Mouse (Mus musculus) hindbrain, embryonic 12.5 days (tissue): ENCODE results near the gene Tubd1. TPM values are rescaled to one million over a fixed set of nuclear protein-coding genes. Genes with fewer than 3 reads are reported as not detected.

Experiments
- ATAC-seq: fragments of 200-750 bp; cut with Nextera tagmentation; 2 replicates; pipeline ENCODE4 v1.8.0; 2017; ENCODE audit warnings: moderate TSS enrichment; ENCODE audit not compliant: low FRiP score
- H3K27ac ChIP-seq: fragments of 300-500 bp; sonication (generic); 2 replicates; pipeline ENCODE4 v1.5.1; 2016; ENCODE audit warnings: mild to moderate bottlenecking
- H3K27me3 ChIP-seq: fragments of 300-500 bp; sonication (generic); 2 replicates; pipeline ENCODE4 v1.6.1; 2016; ENCODE audit warnings: mild to moderate bottlenecking
- H3K36me3 ChIP-seq: fragments of 300-500 bp; sonication (generic); 2 replicates; pipeline ENCODE4 v1.6.1; 2016; ENCODE audit warnings: mild to moderate bottlenecking
- H3K4me1 ChIP-seq: fragments of 300-500 bp; sonication (generic); 2 replicates; pipeline ENCODE4 v1.6.1; 2016
- H3K4me2 ChIP-seq: fragments of 300-500 bp; sonication (generic); replicated peaks from 2 replicates; pipeline ENCODE4 v1.6.1; 2016; ENCODE audit warnings: mild to moderate bottlenecking
- H3K4me3 ChIP-seq: fragments of 300-500 bp; sonication (generic); 2 replicates; pipeline ENCODE4 v1.5.1; 2016; ENCODE audit warnings: mild to moderate bottlenecking
- H3K9ac ChIP-seq: fragments of 300-500 bp; sonication (generic); 2 replicates; pipeline ENCODE4 v1.6.1; 2016; ENCODE audit warnings: mild to moderate bottlenecking, moderate library complexity
- H3K9me3 ChIP-seq: fragments of 300-500 bp; sonication (generic); replicated peaks from 2 replicates; pipeline ENCODE4 v1.6.1; 2016; ENCODE audit warnings: mild to moderate bottlenecking
- WGBS: fragments of 180-500 bp; shearing (Covaris S2); methylation state at CpG from one replicate; pipeline ENCODE4 v1.1.7; 2016; 5-methylcytosine and 5-hydroxymethylcytosine counted together
- polyA plus RNA-seq: library from polyadenylated mRNA; unstranded; fragments of >200 nt; fragmentation: Nextera tagmentation; extraction: Ambion mirVana; gene quantifications from 2 replicates; pipeline ENCODE4 v1.2.1, GENCODE M21; 2016

Tubd1 gene
- polyA plus RNA-seq, 1 experiment from 2014 or later = 9.7 TPM

GRCm38 (mm10) chr11:86596187-86596960 lies 51.6 kb downstream of the Tubd1 start:
- Histone ChIP-seq H3K4me1 (peaks cover 7% of the 10 kb centered on the region; the same call in 1 of the 2 replicates), H3K4me3 (no peak overlapping the region)
- 90% methylated on average over 7 of the region's 7 CpGs for WGBS

GRCm38 (mm10) chr11:86596976-86597375 lies 52.2 kb downstream of the Tubd1 start:
- H3K4me3 ChIP-seq = no peak overlapping the region
- 97% methylated on average over 3 of the region's 3 CpGs for WGBS

More at GRCm38 (mm10) chr11:86596187-86596960, 51.6 kb downstream of the Tubd1 start:
- Histone ChIP-seq H3K36me3 (no peaks in the 10 kb centered on the region), H3K27me3 (no peaks in the 10 kb centered on the region), H3K27ac (no peak overlapping the region), H3K9me3 (no peaks in the 10 kb centered on the region), H3K9ac (no peak overlapping the region), H3K4me2 (no peak overlapping the region)
- no peak for ATAC-seq

GRCm38 (mm10) chr11:86598154-86598553 lies 53.4 kb downstream of the Tubd1 start:
- no peaks in the 10 kb centered on the region for H3K27me3 ChIP-seq
- H3K9ac ChIP-seq = no peak overlapping the region
- WGBS = 88% methylated on average over 5 of the region's 5 CpGs
- no peak overlapping the region for H3K27ac ChIP-seq
- no peaks in the 10 kb centered on the region for H3K9me3 ChIP-seq
- no peak for ATAC-seq
- peaks cover 5% of the 10 kb centered on the region; the same call in 1 of the 2 replicates for H3K4me1 ChIP-seq
- H3K36me3 ChIP-seq = no peaks in the 10 kb centered on the region
- H3K4me3 ChIP-seq = no peak overlapping the region
- no peak overlapping the region for H3K4me2 ChIP-seq

More at GRCm38 (mm10) chr11:86596976-86597375, 52.2 kb downstream of the Tubd1 start:
- Histone ChIP-seq H3K36me3 (no peaks in the 10 kb centered on the region), H3K9me3 (no peaks in the 10 kb centered on the region), H3K9ac (no peak overlapping the region), H3K27ac (no peak overlapping the region), H3K4me1 (peaks cover 7% of the 10 kb centered on the region; the same call in 1 of the 2 replicates), H3K27me3 (no peaks in the 10 kb centered on the region), H3K4me2 (no peak overlapping the region)
- no peak for ATAC-seq

GRCm38 (mm10) chr11:86598572-86598971 lies 53.8 kb downstream of the Tubd1 start:
- Histone ChIP-seq H3K9me3 (no peaks in the 10 kb centered on the region), H3K4me3 (no peak overlapping the region), H3K27ac (no peak overlapping the region), H3K4me2 (no peak overlapping the region), H3K4me1 (0 out of 2 replicates have a peak, but pooled peaks cover 3% of the 10 kb centered on the region), H3K36me3 (no peaks in the 10 kb centered on the region), H3K27me3 (no peaks in the 10 kb centered on the region), H3K9ac (no peak overlapping the region)
- no peak for ATAC-seq
- 96% methylated on average over 1 of the region's 1 CpGs for WGBS

- Histone ChIP-seq H3K36me3 (no peaks in the 10 kb centered on the region), H3K27me3 (no peaks in the 10 kb centered on the region), H3K9me3 (no peaks in the 10 kb centered on the region), H3K4me3 (no peak overlapping the region), H3K9ac (no peak overlapping the region), H3K4me2 (no peak overlapping the region), H3K4me1 (no peaks in the 10 kb centered on the region), H3K27ac (no peak overlapping the region)
- WGBS = 83% methylated on average over 4 of the region's 4 CpGs
- ATAC-seq = no peak
These were observed 54.8 kb downstream of the Tubd1 start for GRCm38 (mm10) chr11:86599378-86600208.

- H3K9ac ChIP-seq = no peak overlapping the region
- H3K36me3 ChIP-seq = no peaks in the 10 kb centered on the region
- no peak for ATAC-seq
- no peak overlapping the region for H3K4me3 ChIP-seq
- no peaks in the 10 kb centered on the region for H3K9me3 ChIP-seq
- H3K4me2 ChIP-seq = no peak overlapping the region
- WGBS = 92% methylated on average over 7 of the region's 7 CpGs
- H3K4me1 ChIP-seq = no peaks in the 10 kb centered on the region
- no peaks in the 10 kb centered on the region for H3K27me3 ChIP-seq
- no peak overlapping the region for H3K27ac ChIP-seq
These were observed 55.4 kb downstream of the Tubd1 start for GRCm38 (mm10) chr11:86600209-86600557.

- 59% methylated on average over 3 of the region's 3 CpGs for WGBS
- no peak overlapping the region for H3K27ac ChIP-seq
- no peak overlapping the region for H3K9ac ChIP-seq
- H3K27me3 ChIP-seq = no peaks in the 10 kb centered on the region
- ATAC-seq = no peak
- H3K4me3 ChIP-seq = no peak overlapping the region
- H3K4me1 ChIP-seq = no peaks in the 10 kb centered on the region
- peaks cover 12% of the 10 kb centered on the region for H3K36me3 ChIP-seq
- H3K9me3 ChIP-seq = no peaks in the 10 kb centered on the region
- no peak overlapping the region for H3K4me2 ChIP-seq
These were observed 57.3 kb downstream of the Tubd1 start for GRCm38 (mm10) chr11:86602116-86602515.

GRCm38 (mm10) chr11:86603719-86604118 lies 58.9 kb downstream of the Tubd1 start:
- Histone ChIP-seq H3K9me3 (no peaks in the 10 kb centered on the region), H3K27ac (no peak overlapping the region), H3K27me3 (no peaks in the 10 kb centered on the region), H3K9ac (no peak overlapping the region), H3K4me3 (no peak overlapping the region), H3K4me2 (no peak overlapping the region), H3K36me3 (peaks cover 17% of the 10 kb centered on the region), H3K4me1 (no peaks in the 10 kb centered on the region)
- 96% methylated on average over 1 of the region's 1 CpGs for WGBS
- ATAC-seq = no peak

GRCm38 (mm10) chr11:86604289-86604688 lies 59.5 kb downstream of the Tubd1 start:
- 92% methylated on average over 3 of the region's 3 CpGs for WGBS
- no peak for ATAC-seq

GRCm38 (mm10) chr11:86604732-86605520 lies 60.1 kb downstream of the Tubd1 start:
- 92% methylated on average over 5 of the region's 5 CpGs for WGBS
- Histone ChIP-seq H3K4me3 (no peak overlapping the region), H3K4me2 (no peak overlapping the region), H3K4me1 (no peaks in the 10 kb centered on the region), H3K27me3 (no peaks in the 10 kb centered on the region), H3K27ac (no peak overlapping the region), H3K9me3 (no peaks in the 10 kb centered on the region), H3K9ac (no peak overlapping the region), H3K36me3 (peaks cover 17% of the 10 kb centered on the region)
- no peak for ATAC-seq

More at GRCm38 (mm10) chr11:86604289-86604688, 59.5 kb downstream of the Tubd1 start:
- Histone ChIP-seq H3K27me3 (no peaks in the 10 kb centered on the region), H3K9ac (no peak overlapping the region), H3K36me3 (peaks cover 17% of the 10 kb centered on the region), H3K4me3 (no peak overlapping the region), H3K27ac (no peak overlapping the region), H3K4me1 (no peaks in the 10 kb centered on the region), H3K9me3 (no peaks in the 10 kb centered on the region), H3K4me2 (no peak overlapping the region)

GRCm38 (mm10) chr11:86606621-86607339 lies 62.0 kb downstream of the Tubd1 start:
- H3K9ac ChIP-seq = no peak overlapping the region
- WGBS = 95% methylated on average over 2 of the region's 2 CpGs
- no peak overlapping the region for H3K4me3 ChIP-seq
- no peak overlapping the region for H3K4me2 ChIP-seq
- no peaks in the 10 kb centered on the region for H3K27me3 ChIP-seq
- ATAC-seq = no peak
- no peaks in the 10 kb centered on the region for H3K4me1 ChIP-seq
- no peak overlapping the region for H3K27ac ChIP-seq
- no peaks in the 10 kb centered on the region for H3K9me3 ChIP-seq
- peaks cover 17% of the 10 kb centered on the region for H3K36me3 ChIP-seq
